Mouse (Mus musculus) small intestine, adult 2 months (tissue): Measurements from ENCODE around the gene Cacna1d. TPM values are rescaled to one million over a fixed set of nuclear protein-coding genes. Genes with fewer than 3 reads are reported as not detected.

Experiments used
- H3K27ac ChIP-seq: fragments of 200-500 bp; 2 replicates; pipeline ENCODE4 v1.5.1; 2012; ENCODE audit warnings: low read depth, low read length, control low read depth, inconsistent platforms; ENCODE audit not compliant: insufficient read depth
- H3K27me3 ChIP-seq: fragments of 200-500 bp; 2 replicates; pipeline ENCODE4 v1.6.1; 2012; ENCODE audit warnings: mild to moderate bottlenecking, moderate library complexity, low read length, inconsistent platforms; ENCODE audit not compliant: control insufficient read depth, insufficient read depth
- H3K36me3 ChIP-seq: fragments of 200-500 bp; 2 replicates; pipeline ENCODE4 v1.6.1; 2012; ENCODE audit warnings: mild to moderate bottlenecking, low read length, control low read depth, inconsistent platforms; ENCODE audit not compliant: control insufficient read depth, insufficient read depth
- H3K4me1 ChIP-seq: fragments of 200-500 bp; 2 replicates; pipeline ENCODE4 v1.6.1; 2012; ENCODE audit warnings: low read length, inconsistent platforms, mixed read lengths; ENCODE audit not compliant: control insufficient read depth, insufficient read depth, insufficient read length
- H3K4me3 ChIP-seq: fragments of 200-500 bp; 2 replicates; pipeline ENCODE4 v1.5.1; 2012; ENCODE audit warnings: low read depth, mild to moderate bottlenecking, control low read depth, inconsistent platforms, low read length, moderate library complexity
- CTCF ChIP-seq: fragments of 200-500 bp; IDR thresholded peaks from 2 replicates; pipeline ENCODE4 v1.5.1; 2012; ENCODE audit warnings: low read depth, mild to moderate bottlenecking, control low read depth, inconsistent platforms, low read length, moderate library complexity, mixed read lengths; ENCODE audit not compliant: insufficient replicate concordance, insufficient read length; ENCODE audit errors: extremely low read depth
- POLR2A ChIP-seq: fragments of 200-500 bp; IDR thresholded peaks from 2 replicates; pipeline ENCODE4 v1.6.1; 2012; ENCODE audit warnings: low read depth, mild to moderate bottlenecking, control low read depth, inconsistent platforms, low read length, moderate library complexity
- WGBS: fragments of 180-500 bp; shearing (Covaris S2); methylation state at CpG from one replicate; pipeline ENCODE4 v1.1.7; 2018; 5-methylcytosine and 5-hydroxymethylcytosine counted together
- polyA plus RNA-seq: library from polyadenylated mRNA; depleted of rRNA; stranded (reverse); fragments of >200 nt; gene quantifications from 2 replicates; pipeline ENCODE4 v1.2.3, GENCODE M21; 2012

Cacna1d gene
- polyA plus RNA-seq, 1 experiment, result 2.3 TPM

- Histone ChIP-seq H3K4me1 (no peaks in the 10 kb centered on the region), H3K27ac (no peak overlapping the region), H3K36me3 (no peaks in the 10 kb centered on the region), H3K4me3 (no peak overlapping the region), H3K27me3 (no peaks in the 10 kb centered on the region)
- 84% methylated on average over 3 of the region's 3 CpGs for WGBS
- TF ChIP-seq POLR2A (no peak), CTCF (no peak)
Observed at GRCm38 (mm10) chr14:30458820-30459219, 32.4 kb downstream of the Cacna1d start.

- Histone ChIP-seq H3K4me1 (no peaks in the 10 kb centered on the region), H3K36me3 (no peaks in the 10 kb centered on the region), H3K27ac (no peak overlapping the region), H3K4me3 (no peak overlapping the region), H3K27me3 (no peaks in the 10 kb centered on the region)
- WGBS, result 50% methylated on average over 2 of the region's 2 CpGs
- TF ChIP-seq CTCF, result no peak
- TF ChIP-seq POLR2A, result no peak
Observed at GRCm38 (mm10) chr14:30457897-30458296, 33.4 kb downstream of the Cacna1d start.

GRCm38 (mm10) chr14:30457436-30457835, 33.8 kb downstream of the Cacna1d start:
- Histone ChIP-seq H3K27me3 (no peaks in the 10 kb centered on the region), H3K4me1 (no peaks in the 10 kb centered on the region), H3K4me3 (no peak overlapping the region), H3K27ac (no peak overlapping the region), H3K36me3 (no peaks in the 10 kb centered on the region)
- 68% methylated on average over 7 of the region's 7 CpGs for WGBS
- TF ChIP-seq POLR2A (no peak), CTCF (no peak)

- H3K4me1 ChIP-seq, result no peaks in the 10 kb centered on the region
- no peak overlapping the region for H3K27ac ChIP-seq
- H3K4me3 ChIP-seq, result no peak overlapping the region
- no peaks in the 10 kb centered on the region for H3K36me3 ChIP-seq
- whole genome bisulfite sequencing, result 20% methylated on average over 13 of the region's 13 CpGs
- TF ChIP-seq POLR2A (no peak), CTCF (no peak)
- H3K27me3 ChIP-seq, result no peaks in the 10 kb centered on the region
Observed at GRCm38 (mm10) chr14:30455801-30456595, 35.3 kb downstream of the Cacna1d start.

GRCm38 (mm10) chr14:30439915-30440314, 51.3 kb downstream of the Cacna1d start:
- peaks cover 3% of the 10 kb centered on the region; the same call in 1 of the 2 replicates for H3K4me1 ChIP-seq
- WGBS, result 18% methylated on average over 3 of the region's 3 CpGs

GRCm38 (mm10) chr14:30435316-30435715, 55.9 kb downstream of the Cacna1d start:
- Histone ChIP-seq H3K27me3 (no peaks in the 10 kb centered on the region), H3K4me3 (no peak overlapping the region), H3K36me3 (no peaks in the 10 kb centered on the region), H3K4me1 (peaks cover under 1% of the 10 kb centered on the region; the same call in 1 of the 2 replicates), H3K27ac (no peak overlapping the region)
- 89% methylated on average over 5 of the region's 5 CpGs for WGBS
- TF ChIP-seq POLR2A (no peak), CTCF (no peak)

More at GRCm38 (mm10) chr14:30439915-30440314, 51.3 kb downstream of the Cacna1d start:
- H3K27ac ChIP-seq, result peak overlapping the region; percentile 5; the same call in 1 of the 2 replicates
- TF ChIP-seq POLR2A (no peak), CTCF (no peak)
- H3K4me3 ChIP-seq, result no peak overlapping the region
- no peaks in the 10 kb centered on the region for H3K36me3 ChIP-seq
- H3K27me3 ChIP-seq, result no peaks in the 10 kb centered on the region

- H3K27ac ChIP-seq, result no peak overlapping the region
- no peak overlapping the region for H3K4me3 ChIP-seq
- no peaks in the 10 kb centered on the region for H3K27me3 ChIP-seq
- H3K36me3 ChIP-seq, result no peaks in the 10 kb centered on the region
- TF ChIP-seq CTCF, result no peak
- no peak for TF ChIP-seq POLR2A
- WGBS, result 81% methylated on average over 5 of the region's 5 CpGs
- peaks cover 2% of the 10 kb centered on the region; the same call in 1 of the 2 replicates for H3K4me1 ChIP-seq
Observed at GRCm38 (mm10) chr14:30430446-30430845, 60.8 kb downstream of the Cacna1d start.

GRCm38 (mm10) chr14:30430026-30430425, 61.2 kb downstream of the Cacna1d start:
- TF ChIP-seq CTCF (no peak), POLR2A (no peak)
- peaks cover 2% of the 10 kb centered on the region; the same call in 1 of the 2 replicates for H3K4me1 ChIP-seq
- no peaks in the 10 kb centered on the region for H3K27me3 ChIP-seq
- no peak overlapping the region for H3K27ac ChIP-seq
- H3K36me3 ChIP-seq, result no peaks in the 10 kb centered on the region
- no peak overlapping the region for H3K4me3 ChIP-seq
- WGBS, result 51% methylated on average over 9 of the region's 9 CpGs
